Mouse (Mus musculus) intestine, postnatal 0 days (tissue): ENCODE measurements around the gene Olfr1288. TPM values are rescaled to one million over a fixed set of nuclear protein-coding genes. Genes with fewer than 3 reads are reported as not detected.

ENCODE experiments used
- ATAC-seq: fragments of 200-750 bp; cut with Nextera tagmentation; 2 replicates; pipeline ENCODE4 v1.8.0; 2017; ENCODE audit warnings: mild to moderate bottlenecking, moderate TSS enrichment, moderate library complexity
- H3K27ac ChIP-seq: fragments of 300-500 bp; sonication (generic); 2 replicates; pipeline ENCODE4 v1.5.1; 2014; ENCODE audit warnings: mild to moderate bottlenecking, low read depth, low read length, moderate library complexity
- H3K27me3 ChIP-seq: fragments of 300-500 bp; sonication (generic); replicated peaks from 2 replicates; pipeline ENCODE4 v1.6.1; 2014; ENCODE audit warnings: low read length, mixed read lengths; ENCODE audit not compliant: control insufficient read depth, insufficient read depth
- H3K36me3 ChIP-seq: fragments of 300-500 bp; sonication (generic); 2 replicates; pipeline ENCODE4 v1.6.1; 2014; ENCODE audit warnings: mild to moderate bottlenecking, moderate library complexity; ENCODE audit not compliant: control insufficient read depth, insufficient read depth
- H3K4me1 ChIP-seq: fragments of 300-500 bp; sonication (generic); replicated peaks from 2 replicates; pipeline ENCODE4 v1.6.1; 2014; ENCODE audit warnings: antibody characterized with exemption, low read length, mixed read lengths; ENCODE audit not compliant: control insufficient read depth, insufficient read depth
- H3K4me2 ChIP-seq: fragments of 300-500 bp; sonication (generic); replicated peaks from 2 replicates; pipeline ENCODE4 v1.6.1; 2014; ENCODE audit warnings: low read depth, mild to moderate bottlenecking, moderate library complexity
- H3K4me3 ChIP-seq: fragments of 300-500 bp; sonication (generic); 2 replicates; pipeline ENCODE4 v1.5.1; 2014; ENCODE audit warnings: low read depth, low read length
- H3K9ac ChIP-seq: fragments of 300-500 bp; sonication (generic); 2 replicates; pipeline ENCODE4 v1.6.1; 2014; ENCODE audit warnings: mild to moderate bottlenecking, low read depth, low read length
- H3K9me3 ChIP-seq: fragments of 300-500 bp; sonication (generic); 2 replicates; pipeline ENCODE4 v1.6.1; 2016; ENCODE audit warnings: mixed run types; ENCODE audit not compliant: control insufficient read depth
- CTCF ChIP-seq: sonication (generic); IDR thresholded peaks from 2 replicates; pipeline ENCODE4 v1.5.1; 2016; ENCODE audit warnings: low read depth, mild to moderate bottlenecking, control low read depth, antibody characterized with exemption, moderate library complexity
- WGBS: fragments of 180-500 bp; shearing (Covaris S2); extraction: QIAGEN DNeasy Blood & Tissue Kit; methylation state at CpG from one replicate; pipeline ENCODE4 v1.1.7; 2014; 5-methylcytosine and 5-hydroxymethylcytosine counted together
- polyA plus RNA-seq: library from polyadenylated mRNA; unstranded; fragments of >200 nt; fragmentation: Nextera tagmentation; extraction: Ambion mirVana; gene quantifications from 2 replicates; pipeline ENCODE4 v1.2.1, GENCODE M21; 2015

The Olfr1288 gene
- polyA plus RNA-seq, result not detected in 2 replicates

GRCm38 (mm10) chr2:111473801-111474200, at the start of gene Olfr1288:
Gene Olfr1288 (plus strand): TSS chr2:111474101.
- ATAC-seq, result no peak
- Histone ChIP-seq H3K9ac (no peak within 1 kb of the TSS), H3K9me3 (no peaks in the 10 kb centered on the region), H3K27ac (no peak within 1 kb of the TSS), H3K27me3 (no peaks in the 10 kb centered on the region), H3K4me3 (no peak within 1 kb of the TSS), H3K4me1 (no peaks in the 10 kb centered on the region), H3K4me2 (no peak within 1 kb of the TSS), H3K36me3 (no peaks in the 10 kb centered on the region)
- 90% methylated on average over 1 of the region's 1 CpGs for WGBS
- no peak for TF ChIP-seq CTCF

GRCm38 (mm10) chr2:111448842-111449241, 25.1 kb upstream of the Olfr1288 start, which contains the start of gene Olfr1287:
Gene Olfr1287 (plus strand): TSS chr2:111449142.
- WGBS, result 62% methylated on average over 1 of the region's 1 CpGs
- Histone ChIP-seq H3K9ac (no peak within 1 kb of the TSS), H3K27me3 (no peaks in the 10 kb centered on the region), H3K36me3 (no peaks in the 10 kb centered on the region), H3K27ac (no peak within 1 kb of the TSS), H3K4me1 (no peaks in the 10 kb centered on the region), H3K9me3 (0 out of 2 replicates have a peak, but pooled peaks cover 4% of the 10 kb centered on the region), H3K4me2 (no peak within 1 kb of the TSS), H3K4me3 (no peak within 1 kb of the TSS)
- no peak for TF ChIP-seq CTCF
- ATAC-seq, result no peak

- TF ChIP-seq CTCF, result no peak
- Histone ChIP-seq H3K36me3 (no peaks in the 10 kb centered on the region), H3K27ac (no peak within 1 kb of the TSS), H3K9ac (no peak within 1 kb of the TSS), H3K4me1 (no peaks in the 10 kb centered on the region), H3K9me3 (no peaks in the 10 kb centered on the region), H3K4me2 (no peak within 1 kb of the TSS), H3K4me3 (no peak within 1 kb of the TSS), H3K27me3 (no peaks in the 10 kb centered on the region)
- WGBS, result 65% methylated on average over 1 of the region's 1 CpGs
- ATAC-seq, result no peak
These were observed 6.6 kb downstream of the Olfr1288 start, which contains the start of gene Olfr1289 for GRCm38 (mm10) chr2:111480519-111480918. Gene Olfr1289 (plus strand): TSS chr2:111480819.

DNA sequence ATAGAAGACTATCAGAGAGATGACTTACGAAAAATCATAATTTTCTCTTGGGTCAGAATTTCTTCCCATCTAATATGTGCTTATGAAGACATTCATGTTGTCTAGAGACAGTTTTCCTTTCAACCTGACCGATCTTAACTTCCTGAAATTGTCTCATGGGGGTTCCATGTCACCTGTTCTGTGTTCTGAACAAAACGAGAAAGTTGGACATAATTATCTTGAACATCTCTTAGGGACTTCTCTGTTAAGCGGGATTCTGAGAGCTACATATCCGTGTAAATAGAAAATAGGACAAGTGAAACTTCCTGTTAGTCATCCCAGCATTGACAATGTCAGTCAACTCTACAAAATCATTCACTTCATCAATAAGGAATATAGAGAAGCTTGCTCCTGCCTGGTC, 19.8 kb downstream of the Olfr1288 start, which contains the start of gene Olfr1290:
TSS of gene Olfr1290 (minus strand) at position 101 of the 400 bp plus-strand sequence.
- H3K27ac ChIP-seq, result no peak within 1 kb of the TSS
- WGBS, result 73% methylated on average over 5 of the region's 5 CpGs
- no peaks in the 10 kb centered on the region for H3K36me3 ChIP-seq
- no peak within 1 kb of the TSS for H3K9ac ChIP-seq
- no peak for TF ChIP-seq CTCF
- no peaks in the 10 kb centered on the region for H3K27me3 ChIP-seq
- H3K4me3 ChIP-seq, result no peak within 1 kb of the TSS
- no peak within 1 kb of the TSS for H3K4me2 ChIP-seq
- H3K9me3 ChIP-seq, result no peaks in the 10 kb centered on the region
- no peaks in the 10 kb centered on the region for H3K4me1 ChIP-seq
- ATAC-seq, result no peak

DNA sequence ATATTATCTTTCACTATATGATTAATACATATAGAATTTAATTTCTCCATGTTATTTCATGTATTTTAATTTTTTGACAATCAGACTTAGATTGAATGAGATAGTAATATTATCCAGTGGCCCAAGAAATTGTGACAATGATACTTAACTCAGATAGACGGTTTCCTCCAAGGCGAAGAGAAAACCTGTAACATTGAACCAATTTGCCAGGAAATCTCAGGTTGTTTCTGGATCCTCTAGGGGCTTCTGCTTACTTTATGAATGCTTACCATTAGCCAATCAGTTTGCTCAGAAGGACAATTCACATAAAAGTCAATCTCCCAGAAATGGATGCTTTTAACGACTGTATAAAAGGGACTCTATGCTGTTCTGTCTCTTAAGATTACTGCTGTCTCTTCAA, 23.0 kb downstream of the Olfr1288 start, which contains the start of gene Olfr1291-ps1:
TSS of gene Olfr1291-ps1 (plus strand) at position 301 of the 400 bp plus-strand sequence.
- no peak within 1 kb of the TSS for H3K9ac ChIP-seq
- TF ChIP-seq CTCF, result no peak
- no peak within 1 kb of the TSS for H3K4me3 ChIP-seq
- ATAC-seq, result no peak
- no peak within 1 kb of the TSS for H3K4me2 ChIP-seq
- no peaks in the 10 kb centered on the region for H3K9me3 ChIP-seq
- no peaks in the 10 kb centered on the region for H3K4me1 ChIP-seq
- H3K36me3 ChIP-seq, result no peaks in the 10 kb centered on the region
- WGBS, result 91% methylated on average over 3 of the region's 3 CpGs
- H3K27ac ChIP-seq, result no peak within 1 kb of the TSS
- H3K27me3 ChIP-seq, result no peaks in the 10 kb centered on the region

DNA sequence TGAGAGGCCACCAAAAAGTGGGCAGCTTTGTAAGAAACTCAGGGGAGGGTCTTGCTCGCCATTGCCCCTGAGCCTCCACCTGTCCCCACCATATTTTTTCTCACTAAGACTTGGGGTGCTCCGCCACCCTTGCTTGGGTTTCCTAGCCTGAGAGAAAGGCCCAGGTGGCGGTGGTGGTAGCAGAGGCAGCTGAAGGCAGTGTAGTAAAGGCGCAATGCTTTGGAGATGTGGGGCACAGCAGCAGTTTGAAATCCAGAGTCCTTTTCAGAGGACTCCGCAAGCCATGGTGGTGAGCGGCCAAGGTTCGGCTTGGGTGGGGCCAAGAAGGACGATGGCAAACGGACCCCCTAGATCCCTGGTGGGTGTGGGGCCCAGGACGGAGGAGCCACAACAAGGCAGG, 43.5 kb downstream of the Olfr1288 start:
- 86% methylated on average over 10 of the region's 10 CpGs for WGBS

More for the DNA sequence above, 43.5 kb downstream of the Olfr1288 start:
- Histone ChIP-seq H3K27ac (no peak overlapping the region), H3K36me3 (no peaks in the 10 kb centered on the region), H3K27me3 (no peaks in the 10 kb centered on the region), H3K4me1 (no peaks in the 10 kb centered on the region), H3K4me3 (no peak overlapping the region), H3K9ac (no peak overlapping the region), H3K9me3 (no peaks in the 10 kb centered on the region), H3K4me2 (no peak overlapping the region)
- no peak for ATAC-seq
- TF ChIP-seq CTCF, result no peak
